Mouse (Mus musculus) erythroblast, embryonic 14.5 days (primary cell): ENCODE results near the gene Ly6c2.
"Not testable (repeated sequence)": the region's sequence is repeated elsewhere in the genome, so short reads cannot be mapped to it uniquely, and the experiment has no call there.

Source experiments
- GATA1 ChIP-seq: IDR thresholded peaks from 2 replicates; pipeline ENCODE4 v1.6.1; 2012; ENCODE audit warnings: low read length, inconsistent platforms, mixed read lengths
- TAL1 ChIP-seq: IDR thresholded peaks from 3 replicates; pipeline ENCODE4 v1.6.1; 2012; ENCODE audit warnings: low read length, inconsistent platforms, mixed read lengths

DNA sequence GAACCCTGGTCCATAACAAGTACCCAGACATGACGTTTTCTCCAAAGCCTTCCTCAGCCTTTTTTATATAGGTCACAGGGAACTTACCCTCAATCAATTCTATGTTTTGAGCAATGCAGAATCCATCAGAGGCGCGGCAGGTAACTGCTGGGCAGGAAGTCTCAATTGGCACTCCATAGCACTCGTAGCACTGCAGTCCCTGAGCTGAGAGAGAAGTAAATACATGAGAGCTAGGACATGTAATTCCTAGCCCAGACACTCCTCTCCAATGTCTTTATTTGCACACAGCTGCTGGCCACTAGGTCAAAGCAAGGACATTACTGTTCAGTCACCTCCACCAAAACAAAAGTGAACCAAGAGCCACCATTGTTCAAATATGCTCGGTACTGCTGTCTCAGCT is 1.3 kb downstream of the Ly6c2 start:
- not testable (repeated sequence) for TF ChIP-seq TAL1, GATA1
